Mouse (Mus musculus): Measurements from ENCODE around the gene Lpar2. TPM values are rescaled to one million over a fixed set of nuclear protein-coding genes. Genes with fewer than 3 reads are reported as not detected.

The Lpar2 gene
- 0.74 and 1.0 TPM in 2 replicates for polyA plus RNA-seq (2014; fragmentation: Nextera tagmentation; extraction: Ambion mirVana)

- H3K4me1 ChIP-seq (ENCODE audit: insufficient read depth), result no peaks in the 10 kb centered on the region
- WGBS, result 1% methylated on average over 29 of the region's 35 CpGs
Measured at GRCm38 (mm10) chr8:69822386-69823191, at the start of gene Lpar2. TSS of gene Lpar2 (plus strand) at chr8:69822429.

DNA sequence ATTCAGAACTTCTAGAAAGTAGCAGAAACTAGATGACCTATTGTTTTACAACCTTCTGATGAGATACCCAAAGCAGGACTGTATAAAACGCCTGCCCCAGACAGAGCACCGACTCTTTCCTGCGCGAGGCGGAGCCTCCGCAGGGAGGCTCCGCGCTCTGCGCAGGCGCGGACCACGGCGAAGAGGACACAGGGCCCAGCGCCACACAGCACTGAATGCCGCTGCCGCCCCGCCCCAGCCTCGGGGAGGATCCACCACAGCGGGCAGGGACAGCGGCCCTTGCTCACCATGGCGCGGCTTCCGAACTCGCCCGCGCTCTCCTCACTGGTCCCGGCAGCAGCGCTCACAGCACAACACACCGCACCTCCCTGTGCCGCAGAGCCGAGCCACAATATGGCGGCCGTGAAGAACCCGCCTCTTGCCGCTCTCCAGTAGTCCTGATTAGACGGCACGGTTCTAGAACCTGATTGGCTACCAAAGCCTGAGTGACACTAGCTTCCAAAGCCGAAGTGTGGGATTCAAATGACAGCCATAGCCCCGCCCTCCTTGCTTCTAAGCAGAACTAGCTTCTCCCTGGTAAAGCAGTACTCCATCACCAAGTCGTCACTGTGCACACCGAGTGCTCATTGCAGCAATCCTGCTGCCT is 47.6 kb upstream of the Lpar2 start, which contains the start of gene Gm20422:
TSS of gene Gm20422 (minus strand) at position 384 of the 646 bp plus-strand sequence.
- WGBS, result under 1% methylated on average over 40 of the region's 41 CpGs
- peak within 1 kb of the TSS; percentile 77 for H3K4me3 ChIP-seq (ENCODE audit: low read depth, low read length)
- DNase-seq (peak; percentile 99), ATAC-seq (ENCODE audit: insufficient read depth) (peak; percentile 99)
- H3K4me2 ChIP-seq, result peak within 1 kb of the TSS; percentile 73
- peaks cover 16% of the 10 kb centered on the region for H3K4me1 ChIP-seq (ENCODE audit: insufficient read depth)
- peak within 1 kb of the TSS; percentile 89 for H3K9ac ChIP-seq
- peak within 1 kb of the TSS; percentile 99 for H3K27ac ChIP-seq (ENCODE audit: low read depth)
- H3K36me3 ChIP-seq (ENCODE audit: insufficient read depth), result peaks cover 1% of the 10 kb centered on the region; the same call in 1 of the 2 replicates
- TF ChIP-seq CTCF (IDR thresholded peaks at IDR 0.05; ENCODE audit: low read depth), result no peak
- H3K9me3 ChIP-seq (ENCODE audit: low read depth, low read length), result no peaks in the 10 kb centered on the region
- no peaks in the 10 kb centered on the region for H3K27me3 ChIP-seq (ENCODE audit: insufficient read depth, low read length)

More at GRCm38 (mm10) chr8:69822386-69823191, at the start of gene Lpar2:
- peak within 1 kb of the TSS; percentile 65 for H3K9ac ChIP-seq
- no peaks in the 10 kb centered on the region for H3K9me3 ChIP-seq (ENCODE audit: low read depth, low read length)
- peaks cover 31% of the 10 kb centered on the region; the same call in 1 of the 2 replicates for H3K36me3 ChIP-seq (ENCODE audit: insufficient read depth)
- H3K4me3 ChIP-seq (ENCODE audit: low read depth, low read length), result peak within 1 kb of the TSS; percentile 57
- no peak for TF ChIP-seq CTCF (IDR thresholded peaks at IDR 0.05; ENCODE audit: low read depth)
- peak within 1 kb of the TSS; percentile 88 for H3K4me2 ChIP-seq
- H3K27me3 ChIP-seq (ENCODE audit: insufficient read depth, low read length), result no peaks in the 10 kb centered on the region
- peak; percentile 83 for ATAC-seq (ENCODE audit: insufficient read depth)
- DNase-seq, result peak; percentile 88
- peak within 1 kb of the TSS; percentile 80 for H3K27ac ChIP-seq (ENCODE audit: low read depth)

DNA sequence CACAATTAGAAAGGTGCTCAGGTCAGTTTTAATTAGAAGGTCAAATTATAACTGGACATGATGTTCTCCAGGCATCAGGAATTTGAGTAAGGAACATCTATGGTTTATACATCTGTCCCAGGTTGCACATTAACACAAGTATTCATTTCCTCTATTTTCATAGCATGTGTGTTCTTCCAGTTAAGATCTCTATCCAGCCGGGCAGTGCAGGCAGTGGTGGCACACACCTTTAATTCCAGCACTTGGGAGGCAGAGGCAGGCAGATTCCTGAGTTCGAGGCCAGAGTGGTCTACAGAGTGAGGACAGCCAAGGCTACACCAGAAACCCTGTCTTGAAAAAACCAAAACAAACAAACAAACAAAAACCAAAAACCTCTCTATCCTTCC is 47.1 kb upstream of the Lpar2 start:
- no peaks in the 10 kb centered on the region for H3K9me3 ChIP-seq (ENCODE audit: low read depth, low read length)
- TF ChIP-seq CTCF (IDR thresholded peaks at IDR 0.05; ENCODE audit: low read depth), result no peak
- no peak for ATAC-seq (ENCODE audit: insufficient read depth)
- no peaks in the 10 kb centered on the region; the same call in 1 of the 2 replicates for H3K36me3 ChIP-seq (ENCODE audit: insufficient read depth)
- 49% methylated on average over 2 of the region's 2 CpGs for WGBS
- no peak for DNase-seq
- H3K4me1 ChIP-seq (ENCODE audit: insufficient read depth), result peaks cover 16% of the 10 kb centered on the region
- H3K27ac ChIP-seq (ENCODE audit: low read depth), result no peak overlapping the region
- H3K4me3 ChIP-seq (ENCODE audit: low read depth, low read length), result peak overlapping the region; percentile 77
- H3K4me2 ChIP-seq, result peak overlapping the region; percentile 50
- no peaks in the 10 kb centered on the region for H3K27me3 ChIP-seq (ENCODE audit: insufficient read depth, low read length)
- no peak overlapping the region for H3K9ac ChIP-seq

DNA sequence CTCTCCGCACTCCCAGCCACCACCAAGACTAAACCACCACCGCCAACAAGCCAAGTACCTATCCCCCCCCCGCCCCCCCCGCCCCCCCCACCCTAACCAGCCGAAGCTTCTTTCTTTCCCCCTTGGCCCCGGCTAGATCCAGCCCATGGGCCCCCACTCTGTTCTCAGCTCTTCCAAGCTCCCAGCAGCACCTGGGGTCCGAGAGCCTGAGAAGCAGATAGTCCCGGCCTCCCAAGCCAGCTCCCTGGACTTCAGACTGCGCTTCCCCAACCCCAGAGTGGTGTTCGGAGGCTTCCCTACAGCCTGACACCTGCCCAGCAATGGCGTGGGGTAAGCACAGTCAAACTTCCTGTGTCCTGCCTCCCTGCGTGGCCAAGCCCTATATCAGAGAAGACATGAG is 45.1 kb upstream of the Lpar2 start:
- 55% methylated on average over 12 of the region's 12 CpGs for WGBS
- DNase-seq (no peak), ATAC-seq (ENCODE audit: insufficient read depth) (no peak)
- no peak overlapping the region for H3K4me3 ChIP-seq (ENCODE audit: low read depth, low read length)
- H3K4me2 ChIP-seq, result no peak overlapping the region
- H3K9ac ChIP-seq, result no peak overlapping the region
- H3K27me3 ChIP-seq (ENCODE audit: insufficient read depth, low read length), result no peaks in the 10 kb centered on the region
- H3K9me3 ChIP-seq (ENCODE audit: low read depth, low read length), result no peaks in the 10 kb centered on the region
- H3K4me1 ChIP-seq (ENCODE audit: insufficient read depth), result peaks cover 15% of the 10 kb centered on the region
- no peak for TF ChIP-seq CTCF (IDR thresholded peaks at IDR 0.05; ENCODE audit: low read depth)
- no peaks in the 10 kb centered on the region; the same call in 1 of the 2 replicates for H3K36me3 ChIP-seq (ENCODE audit: insufficient read depth)
- no peak overlapping the region for H3K27ac ChIP-seq (ENCODE audit: low read depth)

DNA sequence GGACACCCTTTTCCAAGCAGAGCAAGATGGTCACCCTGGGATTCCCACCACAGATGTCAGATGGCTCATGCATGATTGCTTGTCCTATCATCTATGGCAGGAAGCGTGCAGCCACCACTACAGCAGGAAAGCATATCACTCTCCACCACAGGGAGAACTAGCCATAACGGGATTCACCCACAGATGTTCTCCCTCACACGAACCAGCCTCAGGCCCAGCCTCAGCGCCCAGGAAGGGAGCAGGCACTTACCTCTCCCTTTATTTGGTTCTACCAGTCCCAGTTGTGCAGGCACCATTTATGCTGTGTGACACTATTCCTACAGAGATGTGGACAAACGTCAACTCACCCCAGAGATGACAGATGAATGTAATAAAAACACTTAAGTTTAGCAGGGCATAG is 33.1 kb upstream of the Lpar2 start:
- Histone ChIP-seq H3K9ac (no peak overlapping the region), H3K9me3 (ENCODE audit: low read depth, low read length) (no peaks in the 10 kb centered on the region), H3K4me2 (no peak overlapping the region), H3K27me3 (ENCODE audit: insufficient read depth, low read length) (no peaks in the 10 kb centered on the region), H3K4me1 (ENCODE audit: insufficient read depth) (peaks cover 9% of the 10 kb centered on the region; the same call in 1 of the 2 replicates), H3K4me3 (ENCODE audit: low read depth, low read length) (no peak overlapping the region), H3K27ac (ENCODE audit: low read depth) (no peak overlapping the region), H3K36me3 (ENCODE audit: insufficient read depth) (peaks cover 11% of the 10 kb centered on the region)
- ATAC-seq (ENCODE audit: insufficient read depth) (no peak), DNase-seq (no peak)
- WGBS, result 88% methylated on average over 5 of the region's 5 CpGs
- TF ChIP-seq CTCF (IDR thresholded peaks at IDR 0.05; ENCODE audit: low read depth), result no peak

DNA sequence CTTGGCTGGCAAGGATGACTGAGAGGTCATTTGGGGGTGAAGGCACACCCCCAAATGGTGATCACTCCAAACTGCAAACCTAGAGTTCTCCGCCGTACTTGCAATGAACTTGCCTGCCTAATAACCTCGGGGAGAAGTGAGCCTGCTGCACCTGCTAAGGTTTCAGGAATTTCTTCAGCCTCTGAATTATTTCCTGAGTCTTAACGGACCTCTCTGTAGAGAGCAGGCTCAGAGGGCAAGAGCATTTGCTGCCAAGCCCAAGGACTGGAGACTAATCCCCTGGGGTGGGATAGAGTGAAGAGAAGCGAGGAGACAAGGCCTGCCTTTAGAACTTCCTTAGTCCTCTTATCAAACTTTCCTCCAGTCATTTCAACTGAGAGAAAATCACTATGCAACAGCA is 32.5 kb upstream of the Lpar2 start:
- H3K27ac ChIP-seq (ENCODE audit: low read depth), result no peak overlapping the region
- no peak for ATAC-seq (ENCODE audit: insufficient read depth)
- H3K4me2 ChIP-seq, result peak overlapping the region; percentile 84
- H3K9me3 ChIP-seq (ENCODE audit: low read depth, low read length), result no peaks in the 10 kb centered on the region
- 64% methylated on average over 5 of the region's 5 CpGs for WGBS
- H3K9ac ChIP-seq, result no peak overlapping the region
- no peak overlapping the region for H3K4me3 ChIP-seq (ENCODE audit: low read depth, low read length)
- H3K4me1 ChIP-seq (ENCODE audit: insufficient read depth), result peaks cover 9% of the 10 kb centered on the region; the same call in 1 of the 2 replicates
- H3K27me3 ChIP-seq (ENCODE audit: insufficient read depth, low read length), result no peaks in the 10 kb centered on the region
- no peak for DNase-seq
- no peak for TF ChIP-seq CTCF (IDR thresholded peaks at IDR 0.05; ENCODE audit: low read depth)
- H3K36me3 ChIP-seq (ENCODE audit: insufficient read depth), result peaks cover 16% of the 10 kb centered on the region

DNA sequence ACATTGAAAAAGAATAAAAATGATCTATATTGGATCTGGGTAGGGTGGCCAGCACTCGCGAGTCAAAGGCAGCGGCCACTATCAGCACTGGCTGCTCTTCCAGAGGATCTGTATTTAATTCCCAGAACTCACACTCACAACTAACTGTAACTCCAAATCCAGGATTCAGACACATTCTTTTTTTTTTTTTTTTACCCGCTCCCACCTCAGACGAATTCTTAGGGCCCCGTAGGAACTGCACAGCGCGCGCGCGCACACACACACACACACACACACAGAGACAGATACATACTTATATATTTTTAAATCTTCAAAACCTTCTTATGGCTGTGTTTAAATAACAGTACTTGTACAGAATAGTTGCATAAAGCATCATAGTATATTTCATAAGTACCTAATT is 31.9 kb upstream of the Lpar2 start:
- WGBS, result 27% methylated on average over 11 of the region's 11 CpGs
- peak overlapping the region; percentile 84 for H3K4me2 ChIP-seq
- no peaks in the 10 kb centered on the region for H3K9me3 ChIP-seq (ENCODE audit: low read depth, low read length)
- peaks cover 9% of the 10 kb centered on the region; the same call in 1 of the 2 replicates for H3K4me1 ChIP-seq (ENCODE audit: insufficient read depth)
- H3K9ac ChIP-seq, result peak overlapping the region; percentile 92
- peak overlapping the region; percentile 100 for H3K4me3 ChIP-seq (ENCODE audit: low read depth, low read length)
- no peak for TF ChIP-seq CTCF (IDR thresholded peaks at IDR 0.05; ENCODE audit: low read depth)
- peaks cover 23% of the 10 kb centered on the region for H3K36me3 ChIP-seq (ENCODE audit: insufficient read depth)
- peak; percentile 9; the same call in 1 of the 2 replicates for ATAC-seq (ENCODE audit: insufficient read depth)
- H3K27ac ChIP-seq (ENCODE audit: low read depth), result no peak overlapping the region
- DNase-seq, result peak; percentile 38
- H3K27me3 ChIP-seq (ENCODE audit: insufficient read depth, low read length), result no peaks in the 10 kb centered on the region

Measured in lung, embryonic 14.5 days (tissue).